Mouse (Mus musculus): ENCODE data around the gene Epgn. TPM values are rescaled to one million over a fixed set of nuclear protein-coding genes. Genes with fewer than 3 reads are reported as not detected.
A peak's percentile ranks its signal among the peaks of the same experiment; 100 is the strongest.

Epgn gene
- polyA plus RNA-seq, 1 experiment from 2014 or later = 0.19 TPM

DNA sequence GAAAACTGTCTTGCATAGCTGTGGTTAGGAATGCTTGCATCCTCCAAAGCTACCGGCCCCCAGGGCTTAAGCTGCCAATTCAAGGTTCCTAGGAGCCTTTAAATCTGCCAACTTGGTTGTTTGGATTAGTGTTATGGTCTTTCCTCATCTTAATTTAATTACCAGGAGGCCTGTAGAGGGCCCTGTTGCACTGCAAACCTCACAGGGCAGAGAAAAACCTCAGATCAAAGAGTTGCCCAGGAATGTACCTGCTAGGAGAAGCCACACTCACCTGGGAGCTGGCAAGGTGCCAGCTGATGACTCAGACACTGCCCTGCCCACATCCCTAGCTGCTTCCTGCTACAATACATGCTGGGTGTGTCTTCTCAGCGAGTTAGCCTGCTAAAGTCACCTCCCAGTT is 11.3 kb downstream of the Epgn start:
- no peak for ATAC-seq (ENCODE audit: low FRiP score, low read depth)
- 21% methylated on average over 2 of the region's 2 CpGs for WGBS
- no peak overlapping the region for H3K27ac ChIP-seq (replicated peaks)
- no peak overlapping the region for H3K9ac ChIP-seq
- no peaks in the 10 kb centered on the region for H3K27me3 ChIP-seq
- H3K9me3 ChIP-seq = no peaks in the 10 kb centered on the region
- no peak overlapping the region for H3K4me3 ChIP-seq
- no peak overlapping the region for H3K4me2 ChIP-seq
- H3K4me1 ChIP-seq (replicated peaks) = no peaks in the 10 kb centered on the region
- no peaks in the 10 kb centered on the region for H3K36me3 ChIP-seq

DNA sequence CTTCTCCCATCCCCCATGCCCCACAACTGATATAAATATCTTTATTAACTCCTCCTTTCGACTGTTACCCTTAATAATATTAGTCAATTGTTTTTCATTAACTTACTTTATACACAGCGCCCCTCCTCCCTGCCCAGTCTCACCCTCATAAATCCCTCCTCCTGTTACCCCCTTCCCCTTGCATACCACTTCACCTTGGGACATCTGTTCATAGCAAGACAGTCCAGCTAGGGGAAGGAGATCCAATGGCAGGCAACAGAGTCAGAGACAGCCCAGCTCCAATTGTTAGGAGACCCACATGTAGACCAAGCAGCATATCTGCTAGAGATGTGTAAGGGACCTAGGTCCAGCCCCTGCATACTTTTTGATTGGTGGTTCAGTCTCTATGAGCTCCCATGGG is 11.7 kb downstream of the Epgn start:
- WGBS = 79% methylated on average over 2 of the region's 2 CpGs
- no peaks in the 10 kb centered on the region for H3K27me3 ChIP-seq
- no peaks in the 10 kb centered on the region for H3K4me1 ChIP-seq (replicated peaks)
- H3K36me3 ChIP-seq = no peaks in the 10 kb centered on the region
- H3K9ac ChIP-seq = no peak overlapping the region
- H3K4me2 ChIP-seq = no peak overlapping the region
- no peaks in the 10 kb centered on the region for H3K9me3 ChIP-seq
- H3K27ac ChIP-seq (replicated peaks) = no peak overlapping the region
- H3K4me3 ChIP-seq = no peak overlapping the region
- ATAC-seq (ENCODE audit: low FRiP score, low read depth) = no peak

DNA sequence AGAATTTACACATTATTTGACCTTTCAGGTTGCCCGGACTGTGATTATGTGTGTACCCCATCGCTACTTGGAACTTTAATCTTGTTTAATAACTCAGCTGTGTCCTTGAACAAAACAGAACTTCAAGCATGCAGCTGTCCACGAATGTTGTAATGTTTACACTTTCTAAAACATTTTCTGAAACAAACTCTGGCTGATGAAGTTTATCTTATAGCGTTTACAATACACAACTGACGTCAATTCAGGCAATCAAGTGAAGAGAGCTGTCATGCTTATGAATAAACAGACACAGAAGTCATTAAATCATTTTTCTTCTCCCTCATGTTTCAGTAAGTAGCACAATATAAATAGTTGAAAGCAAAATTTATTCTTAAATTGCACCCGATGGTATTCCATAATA is 20.7 kb downstream of the Epgn start:
- no peak overlapping the region for H3K4me3 ChIP-seq
- H3K9me3 ChIP-seq = no peaks in the 10 kb centered on the region
- H3K9ac ChIP-seq = no peak overlapping the region
- no peaks in the 10 kb centered on the region for H3K36me3 ChIP-seq
- ATAC-seq (ENCODE audit: low FRiP score, low read depth) = no peak
- H3K4me1 ChIP-seq (replicated peaks) = no peaks in the 10 kb centered on the region
- no peaks in the 10 kb centered on the region for H3K27me3 ChIP-seq
- no peak overlapping the region for H3K4me2 ChIP-seq
- H3K27ac ChIP-seq (replicated peaks) = no peak overlapping the region
- 87% methylated on average over 6 of the region's 6 CpGs for WGBS

DNA sequence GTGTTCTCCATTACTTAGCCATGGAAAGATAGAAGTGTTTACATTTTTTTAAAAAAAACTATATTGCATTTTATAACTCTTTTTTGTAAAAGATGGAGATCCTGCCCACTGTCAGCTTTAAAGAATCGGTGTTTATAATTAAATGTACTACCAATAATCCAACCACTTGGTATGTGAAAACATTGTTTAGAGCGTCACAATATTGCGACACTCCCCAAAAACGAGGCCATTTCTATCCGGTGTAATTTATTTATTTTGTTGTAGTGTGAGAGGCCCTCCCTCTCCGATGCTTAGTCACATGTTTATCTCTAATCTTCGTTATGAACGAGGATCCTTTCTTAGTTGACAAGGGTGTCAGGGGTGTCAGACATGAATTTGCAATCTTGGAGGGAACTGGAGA is 21.1 kb downstream of the Epgn start:
- 93% methylated on average over 8 of the region's 8 CpGs for WGBS
- Histone ChIP-seq H3K27me3 (no peaks in the 10 kb centered on the region), H3K27ac (replicated peaks) (no peak overlapping the region), H3K4me2 (no peak overlapping the region), H3K4me3 (no peak overlapping the region), H3K9ac (no peak overlapping the region), H3K9me3 (no peaks in the 10 kb centered on the region), H3K36me3 (no peaks in the 10 kb centered on the region), H3K4me1 (replicated peaks) (no peaks in the 10 kb centered on the region)
- no peak for ATAC-seq (ENCODE audit: low FRiP score, low read depth)

DNA sequence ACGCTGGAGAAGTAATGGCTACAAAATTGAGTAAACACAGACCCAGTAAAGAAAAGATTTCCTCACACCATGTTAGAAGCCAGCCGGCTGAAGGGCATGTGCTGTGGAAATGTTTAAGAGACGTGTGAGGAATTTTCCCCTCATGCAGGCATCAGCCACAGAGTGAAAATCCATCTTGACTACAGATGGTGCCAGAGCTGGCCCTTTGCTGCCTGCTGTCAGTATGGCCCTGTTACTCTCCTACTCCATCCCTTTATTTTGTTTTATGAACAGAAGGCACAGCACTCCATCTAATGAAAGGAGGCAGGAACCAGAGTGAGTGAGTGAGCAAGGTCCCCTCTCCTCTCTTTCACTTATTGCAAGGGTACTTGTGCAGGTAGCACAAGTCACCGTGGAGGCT is 45.1 kb downstream of the Epgn start:
- Histone ChIP-seq H3K4me2 (no peak overlapping the region), H3K9ac (no peak overlapping the region)
- 77% methylated on average over 4 of the region's 4 CpGs for WGBS

DNA sequence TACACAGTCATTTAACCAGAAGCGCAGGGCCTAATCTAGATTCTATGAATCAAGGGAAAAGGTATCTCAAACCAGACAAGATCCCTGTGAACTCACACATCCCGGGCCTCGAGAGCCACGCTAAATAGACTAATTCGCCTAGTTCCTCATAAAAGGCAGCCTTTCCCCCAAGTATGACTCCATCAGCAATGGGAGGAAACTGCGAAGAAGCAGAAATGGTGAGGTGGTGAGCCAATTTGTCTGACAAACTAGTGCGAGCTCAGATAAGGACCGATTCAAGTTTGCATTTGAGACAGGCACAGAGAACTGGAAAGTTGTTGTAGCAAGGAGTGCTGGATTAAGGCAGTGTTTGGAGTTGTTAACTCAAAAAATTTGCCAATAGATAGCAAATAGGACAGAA is 46.4 kb downstream of the Epgn start:
- peaks cover 13% of the 10 kb centered on the region for H3K27me3 ChIP-seq
- peaks cover 7% of the 10 kb centered on the region for H3K4me1 ChIP-seq (replicated peaks)
- H3K27ac ChIP-seq (replicated peaks) = no peak overlapping the region
- ATAC-seq (ENCODE audit: low FRiP score, low read depth) = no peak
- no peaks in the 10 kb centered on the region for H3K36me3 ChIP-seq
- no peaks in the 10 kb centered on the region for H3K9me3 ChIP-seq
- 86% methylated on average over 8 of the region's 8 CpGs for WGBS
- H3K4me3 ChIP-seq = no peak overlapping the region
- no peak overlapping the region for H3K9ac ChIP-seq
- no peak overlapping the region for H3K4me2 ChIP-seq

More for the DNA sequence above, 45.1 kb downstream of the Epgn start:
- H3K4me3 ChIP-seq = no peak overlapping the region
- H3K9me3 ChIP-seq = no peaks in the 10 kb centered on the region
- ATAC-seq (ENCODE audit: low FRiP score, low read depth) = no peak
- H3K36me3 ChIP-seq = no peaks in the 10 kb centered on the region
- H3K4me1 ChIP-seq (replicated peaks) = peaks cover 7% of the 10 kb centered on the region
- H3K27me3 ChIP-seq = peaks cover 13% of the 10 kb centered on the region
- H3K27ac ChIP-seq (replicated peaks) = no peak overlapping the region

DNA sequence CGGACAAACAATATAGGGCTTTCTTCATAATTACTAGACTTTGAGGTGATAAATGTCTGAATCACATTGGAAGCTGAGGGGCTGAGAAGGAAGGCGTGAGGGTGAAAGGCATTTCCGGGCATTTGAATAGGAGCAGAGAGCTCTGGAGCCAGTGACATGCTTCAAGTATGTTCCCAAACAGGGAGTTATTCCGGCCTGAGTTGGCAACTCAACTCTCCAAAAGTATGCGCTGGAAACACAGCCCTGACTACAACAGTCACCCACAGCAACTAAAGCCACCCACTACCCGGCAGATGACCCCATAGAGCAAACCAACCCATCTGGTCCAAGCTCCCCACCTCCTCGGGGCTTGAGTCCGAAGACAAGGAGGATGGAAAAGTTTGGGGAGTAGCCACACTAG is 46.8 kb downstream of the Epgn start:
- Histone ChIP-seq H3K4me3 (peak overlapping the region; percentile 32), H3K9ac (no peak overlapping the region), H3K4me1 (replicated peaks) (peaks cover 7% of the 10 kb centered on the region), H3K4me2 (peak overlapping the region; percentile 61), H3K27me3 (peaks cover 13% of the 10 kb centered on the region), H3K36me3 (no peaks in the 10 kb centered on the region), H3K27ac (replicated peaks) (no peak overlapping the region), H3K9me3 (no peaks in the 10 kb centered on the region)
- ATAC-seq (ENCODE audit: low FRiP score, low read depth) = 0 out of 2 replicates have a peak, but pooled peaks have one; percentile 38
- WGBS = 47% methylated on average over 8 of the region's 8 CpGs

DNA sequence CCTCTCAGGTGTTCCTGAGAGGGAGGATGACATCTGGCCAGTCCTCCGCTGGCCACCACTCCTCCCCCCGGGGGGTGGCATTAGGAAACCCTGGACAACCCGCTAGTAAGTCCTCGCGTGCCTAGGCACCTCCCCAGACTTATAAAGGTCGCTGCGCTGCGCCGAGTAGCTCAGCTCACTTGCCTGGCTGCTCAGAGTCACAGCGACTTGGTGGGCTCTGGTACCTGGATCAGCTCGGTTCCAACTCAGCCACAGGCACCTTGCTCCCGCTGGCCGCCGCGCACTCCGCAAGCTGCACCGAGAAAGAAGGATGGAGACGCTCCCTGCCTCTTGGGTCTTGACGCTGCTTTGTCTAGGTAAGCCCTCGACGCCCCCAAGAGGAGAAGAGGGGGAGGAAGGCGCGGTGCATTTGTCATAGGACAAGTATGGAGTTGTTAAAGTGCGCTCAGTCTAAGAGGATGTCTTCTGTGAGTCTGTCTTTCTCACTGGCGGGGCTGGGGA is 47.2 kb downstream of the Epgn start, which contains the start of gene Ereg:
TSS of gene Ereg (plus strand) at position 173 of the 501 bp plus-strand sequence.
- Histone ChIP-seq H3K9me3 (no peaks in the 10 kb centered on the region), H3K27ac (replicated peaks) (no peak within 1 kb of the TSS), H3K4me3 (peak within 1 kb of the TSS; percentile 32), H3K36me3 (no peaks in the 10 kb centered on the region), H3K4me2 (peak within 1 kb of the TSS; percentile 61), H3K4me1 (replicated peaks) (peaks cover 7% of the 10 kb centered on the region), H3K9ac (0 out of 2 replicates have a peak within 1 kb of the TSS, but pooled peaks have one; percentile 22), H3K27me3 (peaks cover 13% of the 10 kb centered on the region)
- WGBS = 2% methylated on average over 25 of the region's 25 CpGs
- ATAC-seq (ENCODE audit: low FRiP score, low read depth) = peak; percentile 45; the same call in 1 of the 2 replicates

DNA sequence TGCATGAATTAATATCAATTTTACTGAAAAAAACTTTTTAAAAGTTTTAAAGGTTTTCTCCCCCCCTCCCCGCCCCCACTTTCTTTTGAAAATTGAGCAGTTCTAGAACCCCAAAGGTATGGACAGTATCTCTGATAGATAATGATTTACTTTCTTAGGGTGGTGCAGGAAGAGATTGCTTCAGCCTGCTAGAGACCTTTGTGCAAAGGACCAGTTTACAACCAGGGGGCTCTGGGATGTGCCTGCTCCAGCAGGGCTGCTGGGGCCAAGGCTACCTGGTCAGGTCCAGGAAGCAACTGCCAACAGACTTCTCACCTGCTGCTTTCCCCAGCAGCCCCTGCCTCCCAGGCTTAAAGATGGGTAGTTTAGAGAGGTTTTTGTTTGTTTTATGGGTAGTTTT is 47.8 kb downstream of the Epgn start:
- peak overlapping the region; percentile 61 for H3K4me2 ChIP-seq
- H3K27me3 ChIP-seq = peaks cover 13% of the 10 kb centered on the region
- H3K27ac ChIP-seq (replicated peaks) = no peak overlapping the region
- H3K9ac ChIP-seq = no peak overlapping the region
- no peaks in the 10 kb centered on the region for H3K36me3 ChIP-seq
- WGBS = 44% methylated on average over 1 of the region's 1 CpGs
- no peak overlapping the region; the same call in 1 of the 2 replicates for H3K4me3 ChIP-seq
- H3K4me1 ChIP-seq (replicated peaks) = peaks cover 7% of the 10 kb centered on the region
- ATAC-seq (ENCODE audit: low FRiP score, low read depth) = no peak
- no peaks in the 10 kb centered on the region for H3K9me3 ChIP-seq

DNA sequence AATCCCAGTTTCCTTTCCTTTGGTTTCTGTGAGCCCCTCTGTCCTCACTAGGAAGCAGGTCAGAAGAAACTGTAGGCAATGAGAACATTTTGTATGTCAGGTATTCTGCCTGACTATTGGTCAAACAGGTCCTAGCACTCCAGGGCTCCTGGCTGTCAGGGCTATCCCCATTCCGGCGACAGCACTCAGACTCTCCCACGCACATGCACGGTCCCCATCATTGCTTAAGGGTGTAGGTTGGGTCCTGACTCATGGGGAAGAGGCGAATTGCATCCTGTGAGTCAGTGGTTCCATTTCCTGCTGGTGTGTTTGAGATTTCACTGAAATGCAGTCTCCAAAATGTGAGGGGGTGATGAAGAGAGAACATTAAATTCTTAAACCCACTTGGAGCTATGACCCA is 55.8 kb downstream of the Epgn start:
- H3K27me3 ChIP-seq = no peaks in the 10 kb centered on the region
- no peak overlapping the region for H3K9ac ChIP-seq
- H3K36me3 ChIP-seq = no peaks in the 10 kb centered on the region
- 85% methylated on average over 5 of the region's 5 CpGs for WGBS
- H3K9me3 ChIP-seq = no peaks in the 10 kb centered on the region
- no peak overlapping the region for H3K4me3 ChIP-seq
- no peak overlapping the region for H3K4me2 ChIP-seq
- ATAC-seq (ENCODE audit: low FRiP score, low read depth) = no peak
- no peak overlapping the region for H3K27ac ChIP-seq (replicated peaks)
- no peaks in the 10 kb centered on the region for H3K4me1 ChIP-seq (replicated peaks)

Other genes with a start within 250 kb of the Epgn start
- 0.19 and 0.31 TPM in 2 replicates for gene Cxcl3, start 241.4 kb upstream of the Epgn start, polyA plus RNA-seq (2015; fragmentation: Nextera tagmentation; extraction: Ambion mirVana)
- not detected in 2 replicates for gene Cxcl15, start 232.9 kb upstream of the Epgn start, polyA plus RNA-seq (2015; fragmentation: Nextera tagmentation; extraction: Ambion mirVana)
- 0.35 and 0.55 TPM in 2 replicates for gene Cxcl1, start 136.2 kb upstream of the Epgn start, polyA plus RNA-seq (2015; fragmentation: Nextera tagmentation; extraction: Ambion mirVana)
- gene Cxcl2, start 123.6 kb upstream of the Epgn start, polyA plus RNA-seq (2015; fragmentation: Nextera tagmentation; extraction: Ambion mirVana) = not detected in 2 replicates
- gene Mthfd2l, start 96.3 kb upstream of the Epgn start, polyA plus RNA-seq (2015; fragmentation: Nextera tagmentation; extraction: Ambion mirVana) = 61.7 and 68.1 TPM in 2 replicates
- gene Ereg, start 47.2 kb downstream of the Epgn start, polyA plus RNA-seq (2015; fragmentation: Nextera tagmentation; extraction: Ambion mirVana) = 0.04 TPM in 1 of 2 replicates, not detected in the other
- 0.36 and 0.60 TPM in 2 replicates for gene Areg, start 112.1 kb downstream of the Epgn start, polyA plus RNA-seq (2015; fragmentation: Nextera tagmentation; extraction: Ambion mirVana)

All from hindbrain, embryonic 15.5 days (tissue).